Mouse (Mus musculus) intestine, embryonic 16.5 days (tissue): ENCODE results near the gene Gm34653. TPM values are rescaled to one million over a fixed set of nuclear protein-coding genes. Genes with fewer than 3 reads are reported as not detected.

Source experiments
- ATAC-seq: fragments of 200-750 bp; cut with Nextera tagmentation; 2 replicates; pipeline ENCODE4 v1.8.0; 2017; ENCODE audit warnings: moderate TSS enrichment, moderate library complexity
- H3K27ac ChIP-seq: fragments of 300-500 bp; sonication (generic); 2 replicates; pipeline ENCODE4 v1.5.1; 2014; ENCODE audit warnings: mild to moderate bottlenecking, low read length
- H3K27me3 ChIP-seq: fragments of 300-500 bp; sonication (generic); replicated peaks from 2 replicates; pipeline ENCODE4 v1.6.1; 2014; ENCODE audit warnings: low read length, control low read depth, mixed read lengths; ENCODE audit not compliant: control insufficient read depth, insufficient read depth
- H3K36me3 ChIP-seq: fragments of 300-500 bp; sonication (generic); 2 replicates; pipeline ENCODE4 v1.6.1; 2014; ENCODE audit warnings: low read length, control low read depth; ENCODE audit not compliant: control insufficient read depth, insufficient read depth
- H3K4me1 ChIP-seq: fragments of 300-500 bp; sonication (generic); 2 replicates; pipeline ENCODE4 v1.6.1; 2014; ENCODE audit warnings: low read length, control low read depth, mixed read lengths; ENCODE audit not compliant: control insufficient read depth, insufficient read depth
- H3K4me2 ChIP-seq: fragments of 300-500 bp; sonication (generic); 2 replicates; pipeline ENCODE4 v1.6.1; 2014; ENCODE audit warnings: low read depth, low read length, control low read depth
- H3K4me3 ChIP-seq: fragments of 300-500 bp; sonication (generic); 2 replicates; pipeline ENCODE4 v1.5.1; 2014; ENCODE audit warnings: mild to moderate bottlenecking, low read length
- H3K9ac ChIP-seq: fragments of 300-500 bp; sonication (generic); 2 replicates; pipeline ENCODE4 v1.6.1; 2014; ENCODE audit warnings: low read depth, low read length
- H3K9me3 ChIP-seq: fragments of 300-500 bp; sonication (generic); 2 replicates; pipeline ENCODE4 v1.6.1; 2016; ENCODE audit warnings: low read length, control low read depth; ENCODE audit not compliant: control insufficient read depth
- WGBS: fragments of 180-500 bp; shearing (Covaris S2); extraction: QIAGEN DNeasy Blood & Tissue Kit; methylation state at CpG from one replicate; pipeline ENCODE4 v1.1.7; 2014; 5-methylcytosine and 5-hydroxymethylcytosine counted together
- polyA plus RNA-seq: library from polyadenylated mRNA; unstranded; fragments of >200 nt; fragmentation: Nextera tagmentation; extraction: Ambion mirVana; gene quantifications from 2 replicates; pipeline ENCODE4 v1.2.1, GENCODE M21; 2015

The Gm34653 gene
- polyA plus RNA-seq, 1 experiment from 2014 or later, result not detected

DNA sequence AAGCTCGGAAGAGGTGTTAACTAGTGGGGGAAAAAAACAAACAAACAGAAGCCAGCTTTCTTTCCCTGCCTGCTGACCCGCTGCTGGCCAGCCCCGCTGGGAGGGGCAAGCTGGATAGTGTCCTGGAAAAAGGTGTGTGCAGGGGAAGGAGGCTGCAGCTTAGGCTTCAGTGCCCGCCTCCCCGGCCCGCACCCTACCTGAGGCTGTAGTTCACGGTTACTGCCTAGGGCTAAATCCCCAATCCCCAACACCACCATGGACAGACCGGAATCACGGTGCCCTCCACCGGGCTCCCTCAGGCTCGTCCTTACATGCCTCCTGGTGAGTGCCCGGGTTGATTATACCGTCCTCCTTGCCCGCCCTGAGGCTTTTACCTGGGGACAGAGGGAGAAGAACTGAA lies 41.5 kb downstream of the Gm34653 start, which contains the start of gene Cutal:
Cutal (plus strand) TSS at position 126 of the 400 bp plus-strand sequence.
- Histone ChIP-seq H3K27me3 (0 out of 2 replicates have a peak, but pooled peaks cover 4% of the 10 kb centered on the region), H3K9ac (peak within 1 kb of the TSS; percentile 60), H3K4me3 (peak within 1 kb of the TSS; percentile 44), H3K36me3 (no peaks in the 10 kb centered on the region), H3K4me1 (peaks cover 12% of the 10 kb centered on the region), H3K4me2 (peak within 1 kb of the TSS; percentile 48), H3K9me3 (no peaks in the 10 kb centered on the region), H3K27ac (peak within 1 kb of the TSS; percentile 61)
- 2% methylated on average over 14 of the region's 14 CpGs for WGBS
- ATAC-seq, result peak; percentile 41

DNA sequence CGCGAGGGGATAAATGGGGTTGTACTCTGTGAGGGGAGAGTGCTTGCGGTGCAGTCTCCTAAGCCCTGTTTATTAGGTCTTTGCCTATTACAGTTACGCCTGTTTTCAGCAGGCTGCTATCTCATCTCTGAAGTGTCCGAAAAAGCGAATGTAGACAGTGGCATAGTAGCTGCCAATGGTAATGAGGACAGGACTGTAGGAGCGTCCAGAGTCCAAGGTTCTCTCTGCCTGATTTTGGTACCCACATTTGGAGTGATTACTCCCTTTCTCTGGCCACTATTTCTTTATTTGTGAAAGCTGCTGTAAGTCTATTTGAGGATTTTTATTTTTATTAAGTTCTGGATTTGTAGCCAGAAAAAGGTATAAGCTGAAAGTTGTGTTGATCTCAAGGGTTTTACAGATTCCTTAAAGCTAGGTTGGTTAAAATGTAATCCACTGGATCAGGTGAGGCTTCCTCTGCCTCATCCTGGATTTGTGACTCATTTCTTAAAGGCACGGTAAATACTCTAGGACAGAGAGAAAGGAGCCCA lies 42.1 kb downstream of the Gm34653 start, which contains the start of gene Psmd5:
Psmd5 (minus strand) TSS at position 153 of the 530 bp plus-strand sequence.
- WGBS, result 9% methylated on average over 8 of the region's 8 CpGs
- no peaks in the 10 kb centered on the region for H3K9me3 ChIP-seq
- H3K36me3 ChIP-seq, result no peaks in the 10 kb centered on the region
- peak; percentile 46 for ATAC-seq
- H3K27me3 ChIP-seq, result 0 out of 2 replicates have a peak, but pooled peaks cover 4% of the 10 kb centered on the region
- peaks cover 6% of the 10 kb centered on the region for H3K4me1 ChIP-seq
- H3K27ac ChIP-seq, result peak within 1 kb of the TSS; percentile 61
- peak within 1 kb of the TSS; percentile 44 for H3K4me3 ChIP-seq
- H3K4me2 ChIP-seq, result peak within 1 kb of the TSS; percentile 48
- peak within 1 kb of the TSS; percentile 60 for H3K9ac ChIP-seq

DNA sequence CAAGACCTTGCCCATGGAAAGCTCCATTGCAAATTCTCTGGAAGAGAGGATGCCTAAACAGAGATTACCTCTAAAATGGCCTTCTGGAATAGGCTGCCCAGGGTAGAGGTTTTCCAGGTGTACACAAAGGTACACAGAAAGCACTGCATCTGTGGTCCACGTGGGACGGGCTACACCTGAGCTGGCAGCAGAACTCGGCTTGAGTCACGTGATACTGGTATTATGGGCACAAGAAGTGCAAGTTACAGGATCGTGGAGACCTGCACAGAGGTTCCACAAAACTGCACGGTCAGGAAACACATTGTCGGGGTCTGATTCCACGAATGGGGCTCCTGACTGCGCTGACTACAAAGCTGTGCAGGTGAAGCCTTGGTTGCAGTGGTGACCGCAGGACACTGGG lies 47.2 kb downstream of the Gm34653 start:
- no peak for ATAC-seq
- 81% methylated on average over 10 of the region's 10 CpGs for WGBS

GRCm38 (mm10) chr2:34882757-34883156 lies 50.0 kb downstream of the Gm34653 start:
- Histone ChIP-seq H3K4me2 (no peak overlapping the region), H3K4me1 (peaks cover 5% of the 10 kb centered on the region; the same call in 1 of the 2 replicates), H3K27ac (no peak overlapping the region), H3K9me3 (no peaks in the 10 kb centered on the region), H3K9ac (no peak overlapping the region), H3K36me3 (no peaks in the 10 kb centered on the region), H3K4me3 (no peak overlapping the region), H3K27me3 (no peaks in the 10 kb centered on the region)
- WGBS, result 82% methylated on average over 2 of the region's 2 CpGs
- ATAC-seq, result peak; percentile 12; the same call in 1 of the 2 replicates

More for the DNA sequence above, 47.2 kb downstream of the Gm34653 start:
- no peak overlapping the region for H3K27ac ChIP-seq
- no peaks in the 10 kb centered on the region for H3K27me3 ChIP-seq
- no peak overlapping the region for H3K4me3 ChIP-seq
- H3K4me1 ChIP-seq, result peaks cover 5% of the 10 kb centered on the region; the same call in 1 of the 2 replicates
- H3K9me3 ChIP-seq, result no peaks in the 10 kb centered on the region
- no peak overlapping the region for H3K4me2 ChIP-seq
- H3K36me3 ChIP-seq, result no peaks in the 10 kb centered on the region
- no peak overlapping the region for H3K9ac ChIP-seq

- Histone ChIP-seq H3K4me3 (no peak overlapping the region), H3K36me3 (no peaks in the 10 kb centered on the region), H3K4me2 (peak overlapping the region; percentile 10; the same call in 1 of the 2 replicates), H3K9me3 (no peaks in the 10 kb centered on the region), H3K27me3 (no peaks in the 10 kb centered on the region), H3K4me1 (peaks cover 5% of the 10 kb centered on the region; the same call in 1 of the 2 replicates), H3K27ac (peak overlapping the region; percentile 66), H3K9ac (peak overlapping the region; percentile 39; the same call in 1 of the 2 replicates)
- peak; percentile 91 for ATAC-seq
- WGBS, result 39% methylated on average over 5 of the region's 5 CpGs
Observed at GRCm38 (mm10) chr2:34883190-34883589, 50.4 kb downstream of the Gm34653 start.

GRCm38 (mm10) chr2:34884186-34884585 lies 51.4 kb downstream of the Gm34653 start:
- ATAC-seq, result no peak
- Histone ChIP-seq H3K9ac (no peak overlapping the region), H3K27me3 (no peaks in the 10 kb centered on the region), H3K36me3 (no peaks in the 10 kb centered on the region), H3K4me2 (no peak overlapping the region), H3K27ac (no peak overlapping the region), H3K4me1 (0 out of 2 replicates have a peak, but pooled peaks cover 5% of the 10 kb centered on the region), H3K9me3 (no peaks in the 10 kb centered on the region), H3K4me3 (no peak overlapping the region)
- 81% methylated on average over 2 of the region's 2 CpGs for WGBS

Other genes starting within 250 kb of the Gm34653 start
- 56.6 and 61.3 TPM in 2 replicates for gene Gapvd1, start 77.8 kb upstream of the Gm34653 start, polyA plus RNA-seq
- 991 and 1,092 TPM in 2 replicates for gene Hspa5, start 61.0 kb upstream of the Gm34653 start, polyA plus RNA-seq
- gene Rabepk, start 33.1 kb upstream of the Gm34653 start, polyA plus RNA-seq, result 40.9 and 47.0 TPM in 2 replicates
- gene Fbxw2, start 6.7 kb upstream of the Gm34653 start, polyA plus RNA-seq, result 60.0 and 61.2 TPM in 2 replicates
- 11.8 and 13.9 TPM in 2 replicates for gene Cutal, start 41.4 kb downstream of the Gm34653 start, polyA plus RNA-seq
- gene Psmd5, start 42.0 kb downstream of the Gm34653 start, polyA plus RNA-seq, result 100 and 103 TPM in 2 replicates
- gene Phf19, start 81.0 kb downstream of the Gm34653 start, polyA plus RNA-seq, result 6.0 and 6.7 TPM in 2 replicates
- gene Traf1, start 128.8 kb downstream of the Gm34653 start, polyA plus RNA-seq, result 2.9 and 3.5 TPM in 2 replicates
- gene Hc, start 228.4 kb downstream of the Gm34653 start, polyA plus RNA-seq, result 0.72 and 1.2 TPM in 2 replicates